Mouse (Mus musculus) hindbrain, embryonic 16.5 days (tissue): ENCODE measurements around the gene Ddx58. TPM values are rescaled to one million over a fixed set of nuclear protein-coding genes. Genes with fewer than 3 reads are reported as not detected.

Source experiments
- ATAC-seq: fragments of 200-750 bp; cut with Nextera tagmentation; 2 replicates; pipeline ENCODE4 v1.8.0; 2017; ENCODE audit warnings: moderate TSS enrichment, moderate library complexity
- H3K27ac ChIP-seq: fragments of 300-500 bp; sonication (generic); 2 replicates; pipeline ENCODE4 v1.5.1; 2014; ENCODE audit warnings: low read depth, mild to moderate bottlenecking, control low read depth, low read length, moderate library complexity
- H3K27me3 ChIP-seq: fragments of 300-500 bp; sonication (generic); replicated peaks from 2 replicates; pipeline ENCODE4 v1.6.1; 2014; ENCODE audit warnings: low read length; ENCODE audit not compliant: control insufficient read depth, insufficient read depth
- H3K36me3 ChIP-seq: fragments of 300-500 bp; sonication (generic); 2 replicates; pipeline ENCODE4 v1.6.1; 2014; ENCODE audit warnings: mild to moderate bottlenecking, low read length, moderate library complexity, mixed read lengths; ENCODE audit not compliant: control insufficient read depth, insufficient read depth
- H3K4me1 ChIP-seq: fragments of 300-500 bp; sonication (generic); 2 replicates; pipeline ENCODE4 v1.6.1; 2014; ENCODE audit warnings: low read depth, low read length; ENCODE audit not compliant: control insufficient read depth, insufficient read depth
- H3K4me2 ChIP-seq: fragments of 300-500 bp; sonication (generic); 2 replicates; pipeline ENCODE4 v1.6.1; 2014; ENCODE audit warnings: mild to moderate bottlenecking, low read length, control low read depth, moderate library complexity
- H3K4me3 ChIP-seq: fragments of 300-500 bp; sonication (generic); 2 replicates; pipeline ENCODE4 v1.5.1; 2014; ENCODE audit warnings: mild to moderate bottlenecking, low read length, control low read depth, moderate library complexity
- H3K9ac ChIP-seq: fragments of 300-500 bp; sonication (generic); 2 replicates; pipeline ENCODE4 v1.6.1; 2014; ENCODE audit warnings: low read depth, mild to moderate bottlenecking, control low read depth, low read length, moderate library complexity
- H3K9me3 ChIP-seq: fragments of 300-500 bp; sonication (generic); 2 replicates; pipeline ENCODE4 v1.6.1; 2014; ENCODE audit warnings: mild to moderate bottlenecking, low read length, moderate library complexity; ENCODE audit not compliant: control insufficient read depth
- WGBS: fragments of 180-500 bp; shearing (Covaris S2); extraction: QIAGEN DNeasy Blood & Tissue Kit; methylation state at CpG from one replicate; pipeline ENCODE4 v1.1.7; 2014; 5-methylcytosine and 5-hydroxymethylcytosine counted together
- polyA plus RNA-seq: library from polyadenylated mRNA; unstranded; fragments of >200 nt; fragmentation: Nextera tagmentation; extraction: Ambion mirVana; gene quantifications from 2 replicates; pipeline ENCODE4 v1.2.1, GENCODE M21; 2015

Gene Ddx58
- polyA plus RNA-seq, 1 experiment from 2014 or later = 3.3 TPM

- H3K9me3 ChIP-seq = no peaks in the 10 kb centered on the region
- H3K27me3 ChIP-seq = no peaks in the 10 kb centered on the region
- H3K4me1 ChIP-seq = no peaks in the 10 kb centered on the region
- WGBS = 84% methylated on average over 2 of the region's 2 CpGs
- H3K36me3 ChIP-seq = no peaks in the 10 kb centered on the region; the same call in 1 of the 2 replicates
- H3K4me2 ChIP-seq = no peak overlapping the region
- ATAC-seq = no peak
- H3K4me3 ChIP-seq = no peak overlapping the region
- no peak overlapping the region for H3K9ac ChIP-seq
- H3K27ac ChIP-seq = no peak overlapping the region
Measured at GRCm38 (mm10) chr4:40156153-40156552, 83.5 kb downstream of the Ddx58 start.

GRCm38 (mm10) chr4:40155467-40155999 lies 84.1 kb downstream of the Ddx58 start:
- H3K9me3 ChIP-seq = no peaks in the 10 kb centered on the region
- H3K4me2 ChIP-seq = no peak overlapping the region
- WGBS = 87% methylated on average over 13 of the region's 13 CpGs
- no peak overlapping the region for H3K4me3 ChIP-seq
- ATAC-seq = no peak
- H3K9ac ChIP-seq = no peak overlapping the region
- no peaks in the 10 kb centered on the region for H3K4me1 ChIP-seq
- H3K27me3 ChIP-seq = no peaks in the 10 kb centered on the region
- no peak overlapping the region for H3K27ac ChIP-seq
- H3K36me3 ChIP-seq = no peaks in the 10 kb centered on the region; the same call in 1 of the 2 replicates

- WGBS = 89% methylated on average over 4 of the region's 4 CpGs
- Histone ChIP-seq H3K4me1 (no peaks in the 10 kb centered on the region), H3K27me3 (no peaks in the 10 kb centered on the region), H3K9ac (no peak overlapping the region), H3K4me2 (no peak overlapping the region), H3K9me3 (no peaks in the 10 kb centered on the region), H3K36me3 (no peaks in the 10 kb centered on the region; the same call in 1 of the 2 replicates), H3K27ac (no peak overlapping the region), H3K4me3 (no peak overlapping the region)
- ATAC-seq = no peak
Measured at GRCm38 (mm10) chr4:40154751-40155150, 84.9 kb downstream of the Ddx58 start.

Other genes with a start within 250 kb of the Ddx58 start
- gene Aco1, start 96.7 kb downstream of the Ddx58 start, polyA plus RNA-seq = 45.3 and 49.4 TPM in 2 replicates
- gene Smim27, start 29.8 kb upstream of the Ddx58 start, polyA plus RNA-seq = 12.5 TPM in 2 replicates
- 28.8 and 31.5 TPM in 2 replicates for gene Topors, start 30.0 kb upstream of the Ddx58 start, polyA plus RNA-seq
- 369 and 426 TPM in 2 replicates for gene Ndufb6, start 39.6 kb upstream of the Ddx58 start, polyA plus RNA-seq
- gene Tmem215, start 232.4 kb upstream of the Ddx58 start, polyA plus RNA-seq = 1.1 and 1.4 TPM in 2 replicates